Mouse (Mus musculus) stomach, postnatal 0 days (tissue): ENCODE measurements around the gene Stard8.

Experiments
- CTCF ChIP-seq: IDR thresholded peaks from 2 replicates; pipeline ENCODE4 v1.5.1; 2016; ENCODE audit warnings: antibody characterized with exemption, low read depth, mild to moderate bottlenecking, moderate library complexity
- EP300 ChIP-seq: optimal IDR thresholded peaks from 2 replicates; pipeline ENCODE3; 2016; ENCODE audit warnings: antibody characterized with exemption

DNA sequence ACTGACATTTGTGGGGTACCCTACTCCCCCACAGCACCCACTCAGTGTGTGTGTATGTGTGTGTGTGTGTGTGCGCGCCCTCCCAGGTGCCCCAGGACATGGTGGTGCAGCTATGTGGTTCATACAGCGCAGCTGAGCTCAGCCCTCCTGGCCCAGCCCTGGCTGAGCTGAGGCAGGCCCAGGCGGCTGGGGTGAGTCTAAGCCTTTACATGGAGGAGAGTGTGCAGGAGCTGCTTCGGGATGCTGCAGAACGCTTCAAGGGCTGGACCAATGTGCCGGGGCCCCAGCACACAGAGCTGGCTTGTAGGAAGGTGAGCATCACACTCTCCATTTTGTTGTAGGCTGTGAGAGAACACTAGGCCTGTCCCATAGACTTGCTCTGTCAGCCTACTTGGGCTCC, 68.1 kb downstream of the Stard8 start:
- no peak for TF ChIP-seq CTCF
- no peak for TF ChIP-seq EP300
